Mouse (Mus musculus) midbrain, embryonic 14.5 days (tissue): Measurements from ENCODE around the gene 2210016L21Rik. TPM values are rescaled to one million over a fixed set of nuclear protein-coding genes. Genes with fewer than 3 reads are reported as not detected.

Experiments
- polyA plus RNA-seq: library from polyadenylated mRNA; unstranded; fragments of >200 nt; fragmentation: Nextera tagmentation; extraction: Ambion mirVana; gene quantifications from 2 replicates; pipeline ENCODE4 v1.2.1, GENCODE M21; 2014

2210016L21Rik gene
- polyA plus RNA-seq, 1 experiment from 2014 or later = 92.1 TPM

Other genes starting within 250 kb of the 2210016L21Rik start
- 14.0 and 14.4 TPM in 2 replicates for gene Tchp, start 234.4 kb upstream of the 2210016L21Rik start, polyA plus RNA-seq
- 40.9 and 48.5 TPM in 2 replicates for gene Ankrd13a, start 167.5 kb upstream of the 2210016L21Rik start, polyA plus RNA-seq
- gene Git2, start 166.6 kb upstream of the 2210016L21Rik start, polyA plus RNA-seq = 36.3 and 39.5 TPM in 2 replicates
- 276 and 315 TPM in 2 replicates for gene 1500011B03Rik, start 118.7 kb upstream of the 2210016L21Rik start, polyA plus RNA-seq
- not detected in 2 replicates for gene 4930519G04Rik, start 88.5 kb upstream of the 2210016L21Rik start, polyA plus RNA-seq
- 3.4 and 3.5 TPM in 2 replicates for gene Gm9936, start 83.5 kb upstream of the 2210016L21Rik start, polyA plus RNA-seq
- 2.5 and 7.9 TPM in 2 replicates for gene Oasl2, start 45.2 kb upstream of the 2210016L21Rik start, polyA plus RNA-seq
- 2.0 TPM in 1 of 2 replicates, not detected in the other for gene Oasl1, start 18.9 kb upstream of the 2210016L21Rik start, polyA plus RNA-seq
- not detected in 2 replicates for gene Hnf1a, start 28.9 kb downstream of the 2210016L21Rik start, polyA plus RNA-seq
- 33.1 and 35.5 TPM in 2 replicates for gene Sppl3, start 69.0 kb downstream of the 2210016L21Rik start, polyA plus RNA-seq
- 59.4 and 72.9 TPM in 2 replicates for gene Gm10401, start 156.1 kb downstream of the 2210016L21Rik start, polyA plus RNA-seq
- 13.8 and 14.6 TPM in 2 replicates for gene Acads, start 177.2 kb downstream of the 2210016L21Rik start, polyA plus RNA-seq
- 29.1 and 37.2 TPM in 2 replicates for gene Unc119b, start 192.8 kb downstream of the 2210016L21Rik start, polyA plus RNA-seq
- gene Mlec, start 216.0 kb downstream of the 2210016L21Rik start, polyA plus RNA-seq = 14.6 and 18.6 TPM in 2 replicates